Mouse (Mus musculus) adrenal gland, postnatal 10 days (tissue): ENCODE measurements around the gene Ddx27. TPM values are rescaled to one million over a fixed set of nuclear protein-coding genes. Genes with fewer than 3 reads are reported as not detected.

Experiments used
- DNase-seq: peaks from one replicate; pipeline ENCODE4 v3.0.0; 2021; ENCODE audit warnings: mixed read lengths
- total RNA-seq, 2 experiments: library from RNA; stranded (reverse); gene quantifications; 2 replicates each; pipeline ENCODE4 v1.2.3; 2021

Gene Ddx27
- total RNA-seq, 2 experiments from 2014 or later = 32.1 to 34.6 TPM

- DNase-seq = peak; percentile 49
Observed at GRCm38 (mm10) chr2:167028553-167028952, 13.6 kb downstream of the Ddx27 start.

GRCm38 (mm10) chr2:167030507-167030906 is 15.5 kb downstream of the Ddx27 start:
- DNase-seq = no peak

GRCm38 (mm10) chr2:167037710-167038109 is 22.7 kb downstream of the Ddx27 start:
- DNase-seq = no peak

DNA sequence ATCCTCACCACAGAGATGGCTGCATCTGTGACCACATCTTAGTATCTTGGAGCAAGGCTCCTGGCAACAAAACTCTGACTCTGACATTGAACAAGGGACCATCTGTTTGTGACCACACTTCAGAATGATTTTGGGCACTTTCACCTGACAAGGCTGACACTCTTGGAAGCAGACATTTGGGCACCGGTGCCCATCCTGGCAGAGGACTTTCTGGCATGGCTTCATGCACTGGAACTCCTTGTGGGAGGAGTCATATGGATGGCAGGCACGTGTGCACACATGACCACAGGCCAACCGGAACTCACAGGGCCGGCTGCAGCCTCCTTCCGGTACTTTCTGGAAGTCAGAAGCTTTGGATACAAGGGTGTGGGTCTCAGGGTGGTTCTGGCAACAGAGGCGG is 23.3 kb downstream of the Ddx27 start:
- DNase-seq = no peak

- DNase-seq = no peak
Observed at GRCm38 (mm10) chr2:167038716-167039115, 23.7 kb downstream of the Ddx27 start.

GRCm38 (mm10) chr2:167039386-167039785 is 24.4 kb downstream of the Ddx27 start:
- no peak for DNase-seq

DNA sequence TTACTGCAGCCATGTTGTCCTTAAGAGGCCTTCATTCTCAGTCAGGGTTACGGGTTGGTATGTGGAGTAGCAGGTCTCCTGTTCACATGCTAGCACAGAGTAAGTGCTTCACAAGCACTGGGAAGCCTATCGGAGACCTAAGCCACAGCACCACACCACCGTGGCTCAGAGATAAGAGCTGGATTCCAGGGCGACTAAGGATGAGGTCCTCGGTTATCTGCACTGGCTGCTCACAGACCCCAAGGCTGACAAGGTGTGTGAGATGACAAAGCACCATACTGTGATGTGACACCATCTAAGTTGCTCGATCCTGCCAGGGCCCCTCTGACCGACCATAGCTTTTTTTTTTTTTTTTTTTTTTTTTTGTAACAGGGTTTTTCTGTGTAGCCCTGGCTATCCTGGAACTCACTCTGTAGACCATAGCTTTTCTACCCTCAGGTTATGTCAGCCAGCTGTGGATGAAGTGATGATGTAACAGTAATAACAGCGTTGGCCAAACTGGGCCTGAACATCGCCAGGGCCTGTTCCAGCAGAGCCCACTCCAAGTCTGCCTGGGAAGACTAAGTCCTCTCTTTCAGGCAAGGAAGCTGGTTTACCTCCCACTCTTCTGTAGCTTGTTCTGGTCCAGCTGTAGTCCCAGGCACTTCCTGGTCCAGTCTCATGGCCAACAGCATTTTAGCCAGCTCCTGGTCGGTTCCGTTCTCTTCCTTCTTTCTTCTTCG is 28.6 kb downstream of the Ddx27 start:
- DNase-seq = no peak

- no peak for DNase-seq
Observed at GRCm38 (mm10) chr2:167048223-167048622, 33.2 kb downstream of the Ddx27 start.

DNA sequence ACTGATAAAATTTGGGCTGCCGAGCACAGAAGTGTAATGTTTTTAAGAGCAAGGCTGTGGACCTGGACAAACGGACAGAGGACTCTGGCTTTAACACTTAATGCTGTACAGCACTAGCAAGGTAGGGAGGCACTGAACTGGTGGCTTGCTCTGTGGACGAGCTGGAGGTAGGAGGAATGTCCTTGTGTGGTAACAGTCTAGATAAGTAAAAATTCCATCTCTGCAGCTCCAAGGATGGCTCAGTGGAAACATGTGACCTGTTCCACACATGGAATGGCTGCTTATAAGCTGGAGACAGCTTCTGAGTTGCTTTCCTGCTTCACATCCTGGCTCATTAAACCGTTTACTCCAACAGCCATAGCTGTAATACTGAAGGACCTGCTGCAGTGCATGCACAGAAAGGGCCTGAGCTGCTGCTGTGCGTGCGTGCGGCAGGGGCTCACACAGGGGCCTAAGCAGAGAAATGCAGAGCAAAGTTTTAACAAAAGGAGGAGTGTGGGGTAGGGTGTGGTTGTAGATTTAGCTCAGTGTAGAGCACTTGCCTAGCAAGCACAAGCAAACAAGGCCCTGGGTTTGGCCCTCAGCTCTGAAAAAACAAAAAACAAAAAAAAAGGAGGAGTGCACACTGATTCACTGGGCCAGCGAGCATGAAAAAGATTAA is 33.8 kb downstream of the Ddx27 start:
- DNase-seq = no peak

- no peak for DNase-seq
Observed at GRCm38 (mm10) chr2:167053127-167053844, 38.3 kb downstream of the Ddx27 start.

DNA sequence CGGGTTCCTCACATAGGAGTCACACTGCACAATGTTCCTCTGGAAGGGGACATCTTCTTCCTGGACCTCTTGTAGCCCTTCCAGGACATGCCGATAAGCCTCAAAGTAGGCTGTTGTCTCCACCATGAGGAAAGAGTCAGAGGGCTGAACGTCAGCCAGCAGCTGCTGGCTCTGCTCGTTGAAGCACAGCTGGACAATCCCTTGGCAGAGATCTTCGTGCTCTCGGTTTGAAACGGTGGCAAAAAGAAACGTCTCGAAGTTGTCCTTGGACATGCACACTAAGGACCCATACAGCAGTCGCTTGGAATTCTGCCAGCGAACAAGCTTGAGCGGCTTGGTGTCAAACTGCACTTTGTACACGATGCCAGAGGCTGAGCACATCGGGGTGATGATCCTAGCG is 40.4 kb downstream of the Ddx27 start:
- peak; percentile 57 for DNase-seq

DNA sequence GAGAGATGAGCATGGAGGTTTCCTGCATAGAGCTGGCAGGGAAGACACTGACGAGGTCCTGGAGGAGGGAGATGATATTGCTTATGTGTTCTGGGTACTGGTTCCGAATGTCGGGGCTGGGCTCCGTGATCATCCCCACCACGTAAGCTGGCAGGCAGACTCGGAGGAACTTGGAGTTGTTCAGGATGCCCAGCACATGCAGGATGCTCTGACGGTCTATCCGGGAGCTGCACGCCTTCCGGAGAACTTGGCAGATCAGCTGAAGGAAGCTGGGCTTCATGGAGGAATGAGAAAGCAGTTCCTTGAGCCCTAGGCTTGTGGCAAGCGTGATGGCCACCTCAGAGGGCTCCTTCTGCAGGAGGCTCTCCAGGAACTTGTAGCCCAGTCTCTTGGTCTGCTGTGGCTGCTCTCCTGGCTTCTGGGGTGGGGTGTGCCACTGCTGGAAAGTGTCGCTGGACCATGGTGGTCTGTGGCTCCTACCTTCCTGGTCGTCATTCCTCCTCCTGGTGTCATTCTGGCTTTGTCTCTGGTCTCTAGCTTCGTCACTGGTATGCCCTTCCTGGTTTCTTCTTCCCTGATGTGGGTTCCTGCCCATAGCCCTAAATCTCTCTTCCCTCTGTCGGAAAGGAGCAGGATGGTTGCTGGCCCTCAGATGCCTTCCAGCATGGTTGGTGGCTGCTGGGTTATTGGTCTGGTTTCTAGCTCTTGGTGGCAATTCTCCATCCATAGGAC is 41.4 kb downstream of the Ddx27 start:
- no peak for DNase-seq

DNA sequence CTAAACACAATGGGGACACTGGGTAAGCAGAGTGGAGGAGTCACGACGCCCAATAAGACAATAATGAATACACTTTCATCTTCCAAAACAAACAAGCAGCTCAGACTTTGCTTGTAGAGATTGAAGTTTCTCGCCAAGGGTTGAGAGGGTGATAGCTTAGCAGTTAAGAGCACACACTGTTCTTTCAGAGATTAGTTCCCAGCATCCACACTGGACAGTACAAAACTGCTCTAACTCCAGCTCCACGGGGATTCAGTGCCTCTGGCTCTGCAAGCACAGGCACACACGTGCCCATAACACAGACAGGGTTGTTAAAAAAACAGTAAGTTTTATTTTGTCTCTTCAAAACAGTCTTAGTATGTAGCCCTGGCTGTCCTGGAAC is 41.9 kb downstream of the Ddx27 start:
- DNase-seq = no peak

DNA sequence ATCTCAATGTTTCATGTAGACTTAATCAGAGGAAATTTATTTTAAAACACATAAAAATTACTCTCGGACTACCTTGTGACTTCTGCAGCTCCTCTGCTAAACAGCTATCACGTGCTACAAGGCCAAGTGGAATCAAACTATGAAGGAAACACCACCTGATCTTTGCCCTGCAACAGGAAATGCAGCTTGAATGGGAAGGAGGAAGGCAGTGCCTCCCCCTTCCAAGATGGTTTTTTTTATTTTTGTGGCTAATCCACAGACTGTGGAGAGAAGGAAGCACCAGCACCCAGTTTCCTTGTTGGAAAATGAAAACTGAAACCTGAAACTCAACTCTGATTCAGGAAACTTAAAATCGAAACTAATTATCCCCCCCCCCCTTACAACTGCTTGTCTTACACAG is 43.2 kb downstream of the Ddx27 start:
- DNase-seq = no peak

DNA sequence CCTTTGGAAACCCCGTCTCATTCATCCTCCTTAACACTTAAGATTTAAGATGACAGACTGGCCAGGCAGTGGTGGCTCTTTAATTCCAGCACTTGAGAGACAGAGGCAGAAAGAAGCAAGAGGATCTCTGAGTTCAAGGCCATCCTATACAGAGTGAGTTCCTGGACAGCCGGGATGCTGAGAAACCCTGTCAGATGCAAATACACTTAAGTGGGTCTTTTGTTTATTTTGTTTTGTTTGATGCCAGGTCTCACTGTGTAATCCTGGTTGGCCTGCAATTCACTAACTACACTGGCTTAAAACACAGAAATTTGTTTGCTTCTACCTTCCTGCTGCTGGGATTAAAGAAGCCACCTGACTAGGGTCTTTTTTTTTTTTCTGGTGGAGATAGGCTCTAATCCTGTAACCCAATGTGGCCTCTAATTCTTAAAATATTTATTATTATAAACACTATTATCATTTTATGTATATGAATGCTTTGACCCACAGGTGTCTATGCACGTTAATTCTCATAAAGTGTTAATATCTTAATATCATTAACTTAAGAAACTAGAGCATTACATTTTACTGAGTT is 43.9 kb downstream of the Ddx27 start:
- DNase-seq = no peak

DNA sequence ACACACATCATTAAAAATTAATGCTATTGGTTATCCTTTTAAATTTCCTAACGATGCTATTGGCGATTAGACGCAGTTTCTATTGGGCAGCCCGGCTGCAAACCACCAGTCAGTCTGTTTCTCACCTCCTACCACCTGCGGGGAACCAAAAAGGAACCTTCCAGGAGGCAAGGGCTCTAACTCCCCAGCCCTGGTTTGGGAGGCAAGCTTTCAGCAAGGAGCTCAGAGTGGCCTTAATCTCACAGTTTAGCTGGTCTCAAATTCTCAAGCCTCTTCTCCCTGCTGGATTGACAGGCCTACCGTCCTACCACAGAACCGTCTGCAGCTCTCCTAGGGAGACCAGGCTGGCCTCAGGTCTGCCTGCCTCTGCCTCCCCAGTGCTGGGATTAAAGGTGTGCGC is 44.5 kb downstream of the Ddx27 start:
- DNase-seq = no peak

GRCm38 (mm10) chr2:167059960-167060359 is 45.0 kb downstream of the Ddx27 start:
- no peak for DNase-seq

GRCm38 (mm10) chr2:167060360-167060759 is 45.4 kb downstream of the Ddx27 start:
- peak; percentile 40 for DNase-seq

- no peak for DNase-seq
Observed at GRCm38 (mm10) chr2:167060761-167061160, 45.8 kb downstream of the Ddx27 start.

- no peak for DNase-seq
Observed at GRCm38 (mm10) chr2:167061381-167062034, 46.5 kb downstream of the Ddx27 start.

DNA sequence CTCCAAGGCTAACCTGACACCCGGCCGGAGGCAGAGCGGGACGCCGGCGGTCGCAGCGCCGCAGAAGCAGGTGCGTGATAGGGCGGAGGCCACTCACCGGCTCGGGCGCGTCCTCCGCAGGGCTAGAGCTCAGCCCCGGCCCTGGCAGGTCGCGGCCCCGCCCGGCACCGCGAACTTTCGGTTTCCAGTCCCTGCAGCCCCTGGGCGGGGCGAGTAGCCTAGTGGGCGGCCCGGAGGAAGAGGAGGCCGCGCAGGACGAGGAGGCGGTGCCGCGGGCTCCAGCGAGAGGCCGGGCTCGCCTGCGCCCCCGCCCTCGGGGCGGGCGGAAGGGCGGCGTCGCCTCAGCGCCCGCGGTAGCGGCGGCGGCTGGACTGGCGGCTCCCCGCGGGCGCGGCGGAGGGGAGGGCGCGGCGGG is 47.5 kb downstream of the Ddx27 start:
- peak; percentile 97 for DNase-seq
